Mouse (Mus musculus) T-helper 1 cell (primary cell): ENCODE results near the gene Cdkl1.

ENCODE experiments used
- in situ Hi-C: fragments of 300-600 bp; cut with MboI, MseI; formaldehyde crosslinking; loops from one replicate; pipeline ENCODE4 v1.15.1; 2025; ENCODE audit warnings: high pct_unique_total_duplicates

Gene Cdkl1

GRCm38 (mm10) chr12:69753936-69754335, 37.1 kb downstream of the Cdkl1 start:
- in situ Hi-C loops: loop anchor here (10.0 kb wide), 1 partner anchor 151 kb away; no protein-coding TSS in a partner anchor

- in situ Hi-C loops: loop anchor here (10.0 kb wide), 1 partner anchor 153 kb away; no protein-coding TSS in a partner anchor
These were observed 39.2 kb downstream of the Cdkl1 start for GRCm38 (mm10) chr12:69751864-69752341.

GRCm38 (mm10) chr12:69744138-69744537, 46.9 kb downstream of the Cdkl1 start:
- in situ Hi-C loops: no loop called here

GRCm38 (mm10) chr12:69741965-69742364, 49.1 kb downstream of the Cdkl1 start:
- in situ Hi-C loops: no loop called here

GRCm38 (mm10) chr12:69733923-69734322, 57.1 kb downstream of the Cdkl1 start:
- in situ Hi-C loops: loop anchor here (10.0 kb wide), 1 partner anchor 151 kb away; no protein-coding TSS in a partner anchor

GRCm38 (mm10) chr12:69733518-69733917, 57.5 kb downstream of the Cdkl1 start:
- in situ Hi-C loops: loop anchor here (10.0 kb wide), 1 partner anchor 151 kb away; no protein-coding TSS in a partner anchor

GRCm38 (mm10) chr12:69732221-69732620, 58.8 kb downstream of the Cdkl1 start:
- in situ Hi-C loops: loop anchor here (10.0 kb wide), 1 partner anchor 153 kb away; no protein-coding TSS in a partner anchor

- in situ Hi-C loops: loop anchor here (10.0 kb wide), 1 partner anchor 154 kb away; no protein-coding TSS in a partner anchor
These were observed 60.8 kb downstream of the Cdkl1 start for GRCm38 (mm10) chr12:69730306-69730705.

GRCm38 (mm10) chr12:69729246-69729645, 61.8 kb downstream of the Cdkl1 start:
- in situ Hi-C loops: no loop called here

- in situ Hi-C loops: no loop called here
These were observed 66.2 kb downstream of the Cdkl1 start, which contains the start of the genes L2hgdh and Atp5s for GRCm38 (mm10) chr12:69724711-69725460. TSS of gene L2hgdh (minus strand) at chr12:69724873. TSS of gene Atp5s (plus strand) at chr12:69724950.

GRCm38 (mm10) chr12:69724018-69724710, 66.9 kb downstream of the Cdkl1 start:
- in situ Hi-C loops: no loop called here

GRCm38 (mm10) chr12:69723376-69723775, 67.7 kb downstream of the Cdkl1 start:
- in situ Hi-C loops: no loop called here

- in situ Hi-C loops: no loop called here
These were observed 68.2 kb downstream of the Cdkl1 start for GRCm38 (mm10) chr12:69722857-69723256.

GRCm38 (mm10) chr12:69713628-69714027, 77.4 kb downstream of the Cdkl1 start:
- in situ Hi-C loops: no loop called here

GRCm38 (mm10) chr12:69704799-69705458, 86.1 kb downstream of the Cdkl1 start:
- in situ Hi-C loops: no loop called here

- in situ Hi-C loops: loop anchor here (10.0 kb wide), 1 partner anchor 354 kb away; no protein-coding TSS in a partner anchor
These were observed 92.7 kb downstream of the Cdkl1 start for GRCm38 (mm10) chr12:69698352-69698751.
